Mouse (Mus musculus): ENCODE measurements around the gene 9130023H24Rik. TPM values are rescaled to one million over a fixed set of nuclear protein-coding genes. Genes with fewer than 3 reads are reported as not detected.

The 9130023H24Rik gene
- 9.1 and 9.8 TPM in 2 replicates for polyA plus RNA-seq (2011; ENCODE audit: insufficient read length, low read depth, missing spikeins)

GRCm38 (mm10) chr7:128237927-128238778 is at the start of gene 9130023H24Rik:
9130023H24Rik (minus strand) TSS chr7:128238031.
- Histone ChIP-seq H3K4me1 (ENCODE audit: control insufficient read depth, insufficient read depth, low read length) (peaks cover 8% of the 10 kb centered on the region), H3K4me3 (ENCODE audit: insufficient read depth, low read length) (peak within 1 kb of the TSS; percentile 95), H3K27ac (ENCODE audit: insufficient read depth, low read length) (peak within 1 kb of the TSS; percentile 97)
- TF ChIP-seq POLR2A (IDR thresholded peaks at IDR 0.05; ENCODE audit: low read depth, low read length) (peak; percentile 96), CTCF (IDR thresholded peaks at IDR 0.05; ENCODE audit: borderline replicate concordance, insufficient read depth, low read length) (no peak)

DNA sequence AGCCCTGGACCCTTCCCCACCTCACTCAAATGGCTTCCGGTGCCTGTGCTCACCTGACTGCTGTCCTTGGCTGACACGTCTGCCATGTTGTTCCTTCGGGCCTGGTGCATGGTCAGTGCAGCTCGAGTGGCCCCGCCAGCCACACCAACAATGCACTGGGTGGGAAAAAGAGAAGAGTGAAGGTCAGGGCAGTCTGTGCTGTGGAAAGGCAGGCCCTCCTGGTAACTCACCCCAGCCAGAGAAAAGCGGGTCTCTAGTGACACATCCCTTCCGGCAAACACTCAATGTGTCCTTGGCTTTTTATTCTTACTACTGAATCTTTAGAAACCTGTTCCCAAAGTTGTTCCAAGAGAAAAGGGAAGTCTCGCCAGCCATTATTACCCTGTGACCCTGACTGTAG is 47.2 kb upstream of the 9130023H24Rik start:
- H3K27ac ChIP-seq (ENCODE audit: insufficient read depth, low read length) = no peak overlapping the region
- no peaks in the 10 kb centered on the region for H3K4me1 ChIP-seq (ENCODE audit: control insufficient read depth, insufficient read depth, low read length)
- no peak for TF ChIP-seq CTCF (IDR thresholded peaks at IDR 0.05; ENCODE audit: borderline replicate concordance, insufficient read depth, low read length)
- TF ChIP-seq POLR2A (IDR thresholded peaks at IDR 0.05; ENCODE audit: low read depth, low read length) = no peak

GRCm38 (mm10) chr7:128284047-128284446 is 46.2 kb upstream of the 9130023H24Rik start:
- no peak for TF ChIP-seq CTCF (IDR thresholded peaks at IDR 0.05; ENCODE audit: borderline replicate concordance, insufficient read depth, low read length)
- no peak for TF ChIP-seq POLR2A (IDR thresholded peaks at IDR 0.05; ENCODE audit: low read depth, low read length)
- no peak overlapping the region for H3K4me3 ChIP-seq (ENCODE audit: insufficient read depth, low read length)
- H3K27ac ChIP-seq (ENCODE audit: insufficient read depth, low read length) = no peak overlapping the region

More for the DNA sequence above, 47.2 kb upstream of the 9130023H24Rik start:
- H3K4me3 ChIP-seq (ENCODE audit: insufficient read depth, low read length) = no peak overlapping the region

DNA sequence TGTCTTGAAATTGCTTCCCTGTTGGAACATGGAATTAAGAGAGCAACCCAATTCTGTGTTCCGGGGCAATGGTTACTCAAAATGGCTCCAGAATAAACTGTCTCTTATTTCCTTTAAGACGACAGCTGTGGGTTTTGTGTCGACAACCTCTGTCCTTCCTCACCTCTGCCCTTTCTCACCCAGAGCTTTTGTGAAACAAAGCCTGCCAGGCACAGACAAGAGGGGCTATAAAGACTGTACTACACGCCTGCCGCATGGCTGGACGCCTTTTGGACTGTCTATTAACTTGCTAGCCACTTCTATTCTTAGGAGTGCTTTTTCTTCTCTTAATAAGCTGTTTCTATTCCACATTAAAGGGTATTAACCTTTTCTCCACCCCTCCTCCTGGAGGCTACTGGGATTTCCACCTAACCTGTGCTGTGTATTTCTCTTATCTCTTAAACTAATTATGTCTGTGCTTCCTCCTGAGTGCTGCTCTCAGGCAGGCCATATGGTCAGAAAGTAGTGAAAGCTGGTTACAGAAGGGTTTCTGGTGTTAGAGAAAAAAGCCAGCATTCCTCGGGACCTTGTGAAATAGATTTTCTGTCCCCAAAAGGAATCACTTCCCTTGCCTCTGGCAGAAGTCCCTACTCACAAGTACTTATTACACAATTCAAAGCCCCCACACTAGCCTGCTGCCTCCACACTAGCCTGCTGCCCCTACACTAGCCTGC is 44.9 kb upstream of the 9130023H24Rik start:
- Histone ChIP-seq H3K27ac (ENCODE audit: insufficient read depth, low read length) (no peak overlapping the region), H3K4me3 (ENCODE audit: insufficient read depth, low read length) (no peak overlapping the region), H3K4me1 (ENCODE audit: control insufficient read depth, insufficient read depth, low read length) (no peaks in the 10 kb centered on the region)
- TF ChIP-seq POLR2A (IDR thresholded peaks at IDR 0.05; ENCODE audit: low read depth, low read length) (no peak), CTCF (IDR thresholded peaks at IDR 0.05; ENCODE audit: borderline replicate concordance, insufficient read depth, low read length) (no peak)

More at GRCm38 (mm10) chr7:128284047-128284446, 46.2 kb upstream of the 9130023H24Rik start:
- H3K4me1 ChIP-seq (ENCODE audit: control insufficient read depth, insufficient read depth, low read length) = no peaks in the 10 kb centered on the region

GRCm38 (mm10) chr7:128281765-128282164 is 43.9 kb upstream of the 9130023H24Rik start:
- Histone ChIP-seq H3K27ac (ENCODE audit: insufficient read depth, low read length) (no peak overlapping the region), H3K4me1 (ENCODE audit: control insufficient read depth, insufficient read depth, low read length) (no peaks in the 10 kb centered on the region)
- TF ChIP-seq CTCF (IDR thresholded peaks at IDR 0.05; ENCODE audit: borderline replicate concordance, insufficient read depth, low read length) (no peak), POLR2A (IDR thresholded peaks at IDR 0.05; ENCODE audit: low read depth, low read length) (no peak)

GRCm38 (mm10) chr7:128279750-128280149 is 41.9 kb upstream of the 9130023H24Rik start:
- no peak for TF ChIP-seq POLR2A (IDR thresholded peaks at IDR 0.05; ENCODE audit: low read depth, low read length)
- TF ChIP-seq CTCF (IDR thresholded peaks at IDR 0.05; ENCODE audit: borderline replicate concordance, insufficient read depth, low read length) = no peak
- Histone ChIP-seq H3K4me3 (ENCODE audit: insufficient read depth, low read length) (no peak overlapping the region), H3K4me1 (ENCODE audit: control insufficient read depth, insufficient read depth, low read length) (no peaks in the 10 kb centered on the region), H3K27ac (ENCODE audit: insufficient read depth, low read length) (no peak overlapping the region)

More at GRCm38 (mm10) chr7:128281765-128282164, 43.9 kb upstream of the 9130023H24Rik start:
- no peak overlapping the region for H3K4me3 ChIP-seq (ENCODE audit: insufficient read depth, low read length)

GRCm38 (mm10) chr7:128276051-128276450 is 38.2 kb upstream of the 9130023H24Rik start:
- Histone ChIP-seq H3K4me1 (ENCODE audit: control insufficient read depth, insufficient read depth, low read length) (no peaks in the 10 kb centered on the region), H3K27ac (ENCODE audit: insufficient read depth, low read length) (no peak overlapping the region), H3K4me3 (ENCODE audit: insufficient read depth, low read length) (no peak overlapping the region)
- TF ChIP-seq POLR2A (IDR thresholded peaks at IDR 0.05; ENCODE audit: low read depth, low read length) (no peak), CTCF (IDR thresholded peaks at IDR 0.05; ENCODE audit: borderline replicate concordance, insufficient read depth, low read length) (no peak)

GRCm38 (mm10) chr7:128271496-128271895 is 33.7 kb upstream of the 9130023H24Rik start:
- Histone ChIP-seq H3K27ac (ENCODE audit: insufficient read depth, low read length) (no peak overlapping the region), H3K4me1 (ENCODE audit: control insufficient read depth, insufficient read depth, low read length) (no peaks in the 10 kb centered on the region), H3K4me3 (ENCODE audit: insufficient read depth, low read length) (no peak overlapping the region)
- TF ChIP-seq CTCF (IDR thresholded peaks at IDR 0.05; ENCODE audit: borderline replicate concordance, insufficient read depth, low read length) (no peak), POLR2A (IDR thresholded peaks at IDR 0.05; ENCODE audit: low read depth, low read length) (no peak)

DNA sequence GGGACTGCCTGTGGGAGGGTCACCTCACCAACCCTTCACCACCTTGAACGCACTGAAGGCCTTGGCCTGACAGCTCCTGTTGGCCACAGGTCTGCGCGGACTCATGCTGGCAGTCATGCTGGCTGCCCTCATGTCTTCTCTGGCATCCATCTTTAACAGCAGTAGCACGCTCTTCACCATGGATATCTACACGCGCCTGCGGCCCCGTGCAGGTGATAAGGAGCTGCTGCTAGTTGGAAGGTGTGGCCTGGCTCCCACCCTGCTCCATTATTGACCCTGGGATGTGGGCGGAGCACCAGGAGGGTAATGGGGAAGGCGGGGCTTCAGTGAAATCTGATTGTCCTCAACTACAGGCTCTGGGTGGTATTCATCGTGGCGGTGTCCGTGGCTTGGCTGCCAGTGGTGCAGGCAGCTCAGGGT is 32.6 kb upstream of the 9130023H24Rik start:
- TF ChIP-seq CTCF (IDR thresholded peaks at IDR 0.05; ENCODE audit: borderline replicate concordance, insufficient read depth, low read length) (no peak), POLR2A (IDR thresholded peaks at IDR 0.05; ENCODE audit: low read depth, low read length) (no peak)
- H3K4me1 ChIP-seq (ENCODE audit: control insufficient read depth, insufficient read depth, low read length) = no peaks in the 10 kb centered on the region
- H3K27ac ChIP-seq (ENCODE audit: insufficient read depth, low read length) = no peak overlapping the region
- no peak overlapping the region for H3K4me3 ChIP-seq (ENCODE audit: insufficient read depth, low read length)
